In the genomic region with DNA sequence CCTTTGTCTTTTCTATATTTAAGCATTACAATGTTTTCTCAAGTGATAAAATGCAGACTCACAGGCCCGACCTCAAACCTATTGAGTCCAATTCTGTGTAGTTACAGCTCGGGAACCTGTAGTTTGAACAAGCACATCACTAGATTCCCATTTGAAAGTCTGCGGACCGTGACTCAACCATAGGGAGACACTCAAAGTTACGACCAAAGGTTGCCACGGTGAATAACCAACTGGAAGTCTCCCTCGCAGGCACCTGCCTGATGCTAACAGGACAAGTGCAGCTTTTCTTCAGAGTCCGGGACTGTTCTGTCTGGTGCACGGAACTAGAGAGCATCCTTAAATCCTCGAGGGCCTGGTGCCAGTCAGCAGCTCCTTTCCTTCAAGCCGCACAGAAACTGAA, we compare ENCODE assay signal across 27 mouse cellular contexts. TPM values are rescaled to one million over a fixed set of nuclear protein-coding genes. Genes with fewer than 3 reads are reported as not detected.
A peak's percentile ranks its signal among the peaks of the same experiment; 100 is the strongest.
DNase-seq lines count a peak whose midpoint lies in the region; ATAC-seq lines count a peak whose summit lies in the region.
"Had no signal": no experiment of that assay in that cellular context is flagged by ENCODE, and none has a peak within 500 bp of the region (broad histone marks: within the 10 kb centered on the region; RNA-seq: fewer than 3 reads in every experiment).

No protein-coding gene starts in this region.

- peak; percentile 64 for DNase-seq in heart, adult 11 months
- DNase-seq in heart, postnatal 25 days (ENCODE audit: low spot score), result no peak
- peak; percentile 61 for DNase-seq in kidney, adult 9 months
- no peak for DNase-seq in kidney, postnatal 10 days
- DNase-seq in kidney, postnatal 36 days, result peak; percentile 55
- DNase-seq in adrenal gland, adult 8-10 months, result no peak
- DNase-seq in lung, postnatal 36 days, result no peak
- DNase-seq: adrenal gland, postnatal 10 days; B cell, adult 2 months; cerebellum, adult 11 months; cerebellum, adult 8-10 months; cerebellum, postnatal 14 days; embryo, embryonic 11 days; gastrocnemius, postnatal 36 days; heart, adult 18-20 months; heart, postnatal 10 days had no signal

- 53% methylated on average over 11 of the region's 11 CpGs for WGBS in kidney, embryonic 14.5 days

- no peak overlapping the region for H3K4me3 ChIP-seq in kidney, embryonic 14.5 days (ENCODE audit: low read length)
- H3K4me3 ChIP-seq: embryonic facial prominence, embryonic 15.5 days; erythroblast, embryonic 14.5 days; forebrain, embryonic 10.5 days; heart, embryonic 10.5 days had no signal

- H3K9me3 ChIP-seq in kidney, embryonic 14.5 days (ENCODE audit: control insufficient read depth, low read length), result no peaks in the 10 kb centered on the region
- H3K9me3 ChIP-seq: embryonic facial prominence, embryonic 15.5 days; forebrain, embryonic 10.5 days; heart, embryonic 10.5 days had no signal

- H3K36me3 ChIP-seq in kidney, embryonic 14.5 days (ENCODE audit: control insufficient read depth, insufficient read depth, low read length), result peaks cover 7% of the 10 kb centered on the region

- H3K9ac ChIP-seq in kidney, embryonic 14.5 days (ENCODE audit: low read depth, low read length), result no peak overlapping the region
- H3K9ac ChIP-seq: embryonic facial prominence, embryonic 15.5 days; hindbrain, embryonic 14.5 days had no signal

- H3K4me1 ChIP-seq in kidney, embryonic 14.5 days (ENCODE audit: control insufficient read depth, insufficient read depth, low read length), result peaks cover 6% of the 10 kb centered on the region; the same call in 1 of the 2 replicates

- H3K27me3 ChIP-seq in kidney, embryonic 14.5 days (ENCODE audit: control insufficient read depth, insufficient read depth, low read length), result no peaks in the 10 kb centered on the region
- H3K27me3 ChIP-seq: embryonic facial prominence, embryonic 15.5 days had no signal

- no peak overlapping the region for H3K27ac ChIP-seq in kidney, embryonic 14.5 days (ENCODE audit: low read depth, low read length)
- H3K27ac ChIP-seq: embryonic facial prominence, embryonic 15.5 days; forebrain, embryonic 10.5 days; heart, embryonic 10.5 days; hindbrain, embryonic 14.5 days had no signal

- H3K4me2 ChIP-seq in kidney, embryonic 14.5 days (replicated peaks; ENCODE audit: low read depth, low read length), result no peak overlapping the region
- H3K4me2 ChIP-seq: embryonic facial prominence, embryonic 15.5 days; hindbrain, embryonic 14.5 days had no signal

- intact Hi-C loops in heart, postnatal 25 days (cut with DNase I), result no loop called here

- ATAC-seq in kidney, embryonic 14.5 days (ENCODE audit: low FRiP score, low TSS enrichment), result no peak
- ATAC-seq: forebrain, embryonic 14.5 days had no signal

RNA-seq across cellular contexts. Expression of a gene that starts 5.7 kb away (rescaled TPM):
- 1 to 10 TPM; 3.3 to 3.7 TPM for total RNA-seq in heart, postnatal 25 days (2021)
- 27.8 and 33.6 TPM in 2 replicates for polyA plus RNA-seq in kidney, embryonic 14.5 days (2014; fragmentation: Nextera tagmentation; extraction: Ambion mirVana)
- total RNA-seq in adrenal gland, adult 8-10 months (2022), result 10 to 100 TPM in 3 of 4 experiments, 1 to 10 TPM in 1; 9.1 to 25.1 (median 19.8) TPM

RNA-seq across cellular contexts. Expression of a gene that starts 9.8 kb away (rescaled TPM):
- total RNA-seq in heart, postnatal 25 days (2021), result 10 to 100 TPM; 18.4 to 19.0 TPM
- 26.0 and 37.8 TPM in 2 replicates for polyA plus RNA-seq in kidney, embryonic 14.5 days (2014; fragmentation: Nextera tagmentation; extraction: Ambion mirVana)
- total RNA-seq in adrenal gland, adult 8-10 months (2022), result 10 to 100 TPM; 78.8 to 81.8 (median 80.4) TPM

RNA-seq across cellular contexts. Expression of a gene that starts 28.4 kb away (rescaled TPM):
- not detected for total RNA-seq in heart, postnatal 25 days (2021)
- polyA plus RNA-seq in kidney, embryonic 14.5 days (2014; fragmentation: Nextera tagmentation; extraction: Ambion mirVana), result 0.33 and 0.61 TPM in 2 replicates
- 1 to 10 TPM in 2 of 4 experiments, under 1 TPM in 2; 0.58 to 3.5 (median 1.5) TPM for total RNA-seq in adrenal gland, adult 8-10 months (2022)
- total RNA-seq: common myeloid progenitor, adult 5-6 weeks; heart, adult 18-20 months; hematopoietic stem cell, adult 5-6 weeks had no signal
- polyA plus RNA-seq: embryonic facial prominence, embryonic 11.5 days; erythroblast, embryonic 14.5 days; forebrain, embryonic 10.5 days; forebrain, embryonic 14.5 days; heart, embryonic 14.5 days; hindbrain, embryonic 14.5 days had no signal

RNA-seq across cellular contexts. Expression of a gene that starts 35.1 kb away (rescaled TPM):
- 1 to 10 TPM; 1.1 to 1.7 TPM for total RNA-seq in heart, postnatal 25 days (2021)
- polyA plus RNA-seq in kidney, embryonic 14.5 days (2014; fragmentation: Nextera tagmentation; extraction: Ambion mirVana), result 7.2 and 9.8 TPM in 2 replicates
- total RNA-seq in adrenal gland, adult 8-10 months (2022), result 10 to 100 TPM in 2 of 4 experiments, 1 to 10 TPM in 2; 2.8 to 17.4 (median 9.1) TPM
- total RNA-seq: common myeloid progenitor, adult 5-6 weeks had no signal
- polyA plus RNA-seq: erythroblast, embryonic 14.5 days had no signal

RNA-seq across cellular contexts. Expression of a gene that starts 44.7 kb away (rescaled TPM):
- not detected for total RNA-seq in heart, postnatal 25 days (2021)
- not detected in 2 replicates for polyA plus RNA-seq in kidney, embryonic 14.5 days (2014; fragmentation: Nextera tagmentation; extraction: Ambion mirVana)
- total RNA-seq in adrenal gland, adult 8-10 months (2022), result 1 to 10 TPM in 1 of 4 experiments, under 1 TPM in 2, not detected in 1; 0.27 to 1.3 (median 0.42) TPM
- total RNA-seq: common myeloid progenitor, adult 5-6 weeks; heart, postnatal 10 days; hematopoietic stem cell, adult 5-6 weeks had no signal
- polyA plus RNA-seq: embryonic facial prominence, embryonic 11.5 days; erythroblast, embryonic 14.5 days; forebrain, embryonic 10.5 days; heart, embryonic 10.5 days; heart, embryonic 14.5 days had no signal

Comparison
In these comparisons a context has a peak if more than half of its experiments do, and no peak if none do; other contexts are left out.
1. DNase-seq: peak in heart, adult 11 months (single experiment), kidney, adult 9 months (single experiment) and kidney, postnatal 36 days (2 of 2); none in heart, postnatal 25 days (single experiment), kidney, postnatal 10 days (single experiment), adrenal gland, adult 8-10 months (single experiment) and lung, postnatal 36 days (single experiment).